Mouse (Mus musculus) liver (tissue): ENCODE measurements around the gene Casz1.

Experiments used
- DNase-seq: peaks from one replicate; pipeline ENCODE4 v3.0.0-alpha.2; 2020; ENCODE audit warnings: mixed read lengths

Gene Casz1

GRCm38 (mm10) chr4:148803636-148804035 is 593 bp upstream of the Casz1 start:
- DNase-seq, result no peak

GRCm38 (mm10) chr4:148804780-148805160 is 541 bp downstream of the Casz1 start:
- no peak for DNase-seq

- no peak for DNase-seq
Measured at GRCm38 (mm10) chr4:148805161-148805810, 1.1 kb downstream of the Casz1 start.

- no peak for DNase-seq
Measured at GRCm38 (mm10) chr4:148805811-148806747, 1.9 kb downstream of the Casz1 start.

GRCm38 (mm10) chr4:148806836-148807235 is 2.6 kb downstream of the Casz1 start:
- peak; percentile 26 for DNase-seq

- no peak for DNase-seq
Measured at GRCm38 (mm10) chr4:148807397-148807796, 3.2 kb downstream of the Casz1 start.

GRCm38 (mm10) chr4:148808839-148809238 is 4.6 kb downstream of the Casz1 start:
- DNase-seq, result no peak

- DNase-seq, result no peak
Measured at GRCm38 (mm10) chr4:148810706-148811105, 6.5 kb downstream of the Casz1 start.

GRCm38 (mm10) chr4:148811940-148812339 is 7.7 kb downstream of the Casz1 start:
- peak; percentile 12 for DNase-seq

- DNase-seq, result no peak
Measured at GRCm38 (mm10) chr4:148813247-148813646, 9.0 kb downstream of the Casz1 start.

- no peak for DNase-seq
Measured at GRCm38 (mm10) chr4:148816556-148816955, 12.3 kb downstream of the Casz1 start.

- DNase-seq, result no peak
Measured at GRCm38 (mm10) chr4:148818161-148818560, 13.9 kb downstream of the Casz1 start.

GRCm38 (mm10) chr4:148820171-148820570 is 15.9 kb downstream of the Casz1 start:
- DNase-seq, result no peak

GRCm38 (mm10) chr4:148823281-148823680 is 19.1 kb downstream of the Casz1 start:
- no peak for DNase-seq

- DNase-seq, result no peak
Measured at GRCm38 (mm10) chr4:148830350-148830749, 26.1 kb downstream of the Casz1 start.

- no peak for DNase-seq
Measured at GRCm38 (mm10) chr4:148833245-148833990, 29.2 kb downstream of the Casz1 start.

GRCm38 (mm10) chr4:148836391-148836790 is 32.2 kb downstream of the Casz1 start:
- DNase-seq, result no peak

GRCm38 (mm10) chr4:148837046-148837445 is 32.8 kb downstream of the Casz1 start:
- no peak for DNase-seq

GRCm38 (mm10) chr4:148837644-148838043 is 33.4 kb downstream of the Casz1 start:
- no peak for DNase-seq

GRCm38 (mm10) chr4:148842302-148842701 is 38.1 kb downstream of the Casz1 start:
- DNase-seq, result no peak

GRCm38 (mm10) chr4:148844921-148845320 is 40.7 kb downstream of the Casz1 start:
- DNase-seq, result no peak

- DNase-seq, result no peak
Measured at GRCm38 (mm10) chr4:148846203-148846602, 42.0 kb downstream of the Casz1 start.

- DNase-seq, result no peak
Measured at GRCm38 (mm10) chr4:148846724-148847123, 42.5 kb downstream of the Casz1 start.
